Mouse (Mus musculus) erythroblast, embryonic 14.5 days (primary cell): ENCODE measurements around the gene Tmem235.

Source experiments
- GATA1 ChIP-seq: IDR thresholded peaks from 2 replicates; pipeline ENCODE4 v1.6.1; 2012; ENCODE audit warnings: low read length, inconsistent platforms, mixed read lengths
- TAL1 ChIP-seq: IDR thresholded peaks from 3 replicates; pipeline ENCODE4 v1.6.1; 2012; ENCODE audit warnings: low read length, inconsistent platforms, mixed read lengths

- no peak for TF ChIP-seq TAL1
- TF ChIP-seq GATA1, result no peak
These were observed 4.6 kb upstream of the Tmem235 start for GRCm38 (mm10) chr11:117855975-117856374.
